Mouse (Mus musculus): Measurements from ENCODE around the gene Gfm1.

DNA sequence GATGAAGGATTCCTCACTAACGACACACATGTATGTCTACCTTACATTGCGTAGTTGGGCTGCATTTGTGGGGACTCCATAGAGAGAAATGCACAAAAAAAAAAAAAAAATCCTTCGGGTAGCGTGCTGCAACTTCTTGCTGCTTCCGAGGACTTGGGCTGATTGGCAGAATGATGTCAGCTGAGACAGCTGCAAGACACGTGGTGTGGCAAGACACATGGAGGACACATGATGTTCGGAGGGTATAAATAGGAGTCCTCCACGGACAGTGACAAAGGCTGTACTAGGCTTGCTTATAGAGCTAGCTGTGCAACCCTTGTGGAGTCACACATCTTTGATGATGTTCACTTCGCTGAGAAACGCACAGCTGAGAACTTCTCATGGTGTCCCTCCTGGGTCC lies 52.5 kb downstream of the Gfm1 start:
- TF ChIP-seq CHD2 (IDR thresholded peaks at IDR 0.05; ENCODE audit: low read depth, low read length) (no peak), MAFK (IDR thresholded peaks at IDR 0.05; ENCODE audit: insufficient read depth, low read depth, low read length) (no peak), ZC3H11A (IDR thresholded peaks at IDR 0.05; ENCODE audit: borderline replicate concordance, low read depth, low read length) (no peak), HCFC1 (IDR thresholded peaks at IDR 0.05; ENCODE audit: borderline replicate concordance, insufficient read depth, low read length) (no peak), ZNF384 (IDR thresholded peaks at IDR 0.05; ENCODE audit: low read depth, low read length) (no peak)
